Mouse (Mus musculus): ENCODE measurements around the gene Cacng4.

Gene Cacng4

DNA sequence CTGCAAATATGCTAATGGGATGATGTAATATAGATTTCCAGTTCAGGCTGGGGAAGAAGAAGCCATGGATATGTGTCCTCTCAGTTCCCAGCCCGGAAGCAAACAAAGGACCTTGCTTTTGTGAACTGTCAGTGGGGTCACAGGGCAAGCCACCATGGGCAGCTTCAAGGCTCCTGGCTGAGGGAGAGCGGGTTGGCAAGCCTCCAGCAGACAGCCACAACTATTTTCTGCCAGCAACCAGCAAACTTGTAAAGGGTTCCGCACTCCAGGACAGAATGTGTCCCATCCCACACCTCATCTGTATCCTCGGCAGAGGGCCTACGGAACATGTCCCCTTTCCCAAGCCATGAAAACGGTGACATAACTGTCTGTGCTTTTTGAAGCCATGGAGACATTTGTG lies 22.4 kb downstream of the Cacng4 start:
- no peak for DNase-seq (ENCODE audit: low read depth)

- no peak for DNase-seq (ENCODE audit: low read depth)
Measured at GRCm38 (mm10) chr11:107768361-107768760, 26.0 kb downstream of the Cacng4 start.

DNA sequence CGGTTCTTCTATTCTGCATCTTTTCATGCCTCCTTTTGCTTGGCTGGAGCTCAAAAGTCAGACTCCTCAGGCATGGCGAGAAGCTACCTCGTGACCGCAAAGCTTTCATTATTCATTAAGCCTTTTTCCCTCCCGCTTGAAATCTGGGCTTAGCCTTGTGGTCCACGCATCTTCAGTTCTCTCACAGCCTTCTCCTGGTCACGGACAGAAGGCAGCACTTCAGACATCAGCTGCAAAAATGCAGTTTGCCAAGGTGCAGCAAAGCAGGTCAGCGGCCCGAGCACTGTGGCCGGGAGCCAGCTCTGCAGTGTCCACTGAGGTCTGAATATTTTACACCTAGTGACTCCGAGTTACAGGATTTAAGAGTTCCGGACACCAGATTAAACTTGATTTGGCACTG lies 27.4 kb downstream of the Cacng4 start:
- no peak for DNase-seq (ENCODE audit: low read depth)

GRCm38 (mm10) chr11:107762688-107763460 lies 31.5 kb downstream of the Cacng4 start:
- DNase-seq (ENCODE audit: low read depth) = no peak

GRCm38 (mm10) chr11:107761790-107762500 lies 32.4 kb downstream of the Cacng4 start:
- DNase-seq (ENCODE audit: low read depth) = no peak

DNA sequence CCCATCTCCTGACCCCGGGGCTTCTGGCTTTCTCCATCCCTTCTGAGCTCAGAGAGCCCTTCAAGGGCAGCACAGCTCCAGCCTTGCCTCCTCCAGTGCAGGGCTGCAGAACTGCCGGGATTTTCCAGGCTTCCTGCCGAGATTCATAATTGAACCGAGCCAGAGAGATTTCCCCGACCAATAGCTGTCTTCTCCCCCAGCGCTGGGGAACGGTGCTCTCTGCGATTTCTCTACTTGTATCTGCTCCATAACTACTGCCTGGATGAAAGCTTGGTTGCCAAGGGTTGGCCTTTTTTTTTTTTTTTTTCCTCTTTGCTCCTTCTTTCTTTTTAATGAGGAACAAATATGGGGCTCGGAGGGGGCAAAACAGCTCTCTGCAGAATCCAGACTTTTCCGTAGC lies 34.4 kb downstream of the Cacng4 start:
- no peak for DNase-seq (ENCODE audit: low read depth)

DNA sequence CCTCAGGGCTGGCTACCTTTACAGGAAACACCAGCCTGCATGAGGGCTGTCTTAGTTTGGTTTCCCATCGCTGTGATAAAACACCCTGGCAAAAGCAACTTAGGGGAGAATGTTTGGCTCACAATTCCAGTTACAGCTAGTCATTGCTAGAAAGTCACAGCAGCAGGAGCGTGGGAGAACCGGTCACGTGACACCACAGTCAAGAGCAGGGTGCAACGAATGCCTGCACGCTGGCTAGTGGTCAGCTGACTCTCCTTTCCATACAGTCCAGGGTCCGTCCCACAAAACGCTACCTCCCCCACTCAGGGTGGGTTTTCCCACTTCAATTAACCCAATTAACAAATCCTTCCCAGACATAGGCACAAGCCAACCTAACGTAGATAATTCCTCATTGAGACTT lies 34.8 kb downstream of the Cacng4 start:
- DNase-seq (ENCODE audit: low read depth) = no peak

- DNase-seq (ENCODE audit: low read depth) = no peak
Measured at GRCm38 (mm10) chr11:107749114-107749513, 45.2 kb downstream of the Cacng4 start.

DNA sequence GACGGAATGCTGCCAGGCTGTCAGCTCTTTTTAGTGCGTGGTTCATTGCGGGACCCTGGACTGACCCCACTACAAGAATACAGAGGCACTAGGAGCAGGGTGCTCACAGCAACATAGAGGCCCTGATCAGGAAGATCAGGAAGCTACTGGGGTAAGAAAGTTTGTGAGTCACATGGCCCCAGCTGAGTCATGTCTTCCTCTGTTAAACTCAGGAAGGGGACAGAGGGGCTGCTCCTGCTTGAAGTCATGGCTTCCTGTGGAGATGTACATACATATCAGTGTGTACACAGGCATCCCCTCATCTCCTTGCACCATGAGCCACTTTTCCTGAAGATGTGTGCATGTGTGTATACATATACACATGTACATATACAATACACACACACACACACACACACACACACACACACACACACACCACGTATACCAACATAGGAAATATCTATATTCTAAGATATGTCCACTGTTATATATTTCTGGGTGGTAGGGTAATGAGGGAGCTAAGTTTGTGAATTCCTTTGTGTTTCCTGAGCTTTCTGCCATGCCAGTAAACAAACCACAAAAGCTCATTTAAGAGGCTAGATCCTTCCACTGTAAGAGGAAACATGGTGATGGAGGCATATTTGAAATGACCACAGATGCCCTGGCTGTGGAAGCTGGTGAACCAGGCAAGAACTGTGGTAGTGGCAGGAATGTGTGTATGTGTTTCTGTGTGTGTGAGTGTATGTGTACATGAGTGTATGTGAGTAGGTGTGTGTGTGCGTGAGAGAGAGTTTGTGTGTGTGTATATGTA lies 45.9 kb downstream of the Cacng4 start:
- DNase-seq (ENCODE audit: low read depth) = no peak

- no peak for DNase-seq (ENCODE audit: low read depth)
Measured at GRCm38 (mm10) chr11:107743100-107743499, 51.3 kb downstream of the Cacng4 start.

- no peak for DNase-seq (ENCODE audit: low read depth)
Measured at GRCm38 (mm10) chr11:107738418-107739099, 55.8 kb downstream of the Cacng4 start.

DNA sequence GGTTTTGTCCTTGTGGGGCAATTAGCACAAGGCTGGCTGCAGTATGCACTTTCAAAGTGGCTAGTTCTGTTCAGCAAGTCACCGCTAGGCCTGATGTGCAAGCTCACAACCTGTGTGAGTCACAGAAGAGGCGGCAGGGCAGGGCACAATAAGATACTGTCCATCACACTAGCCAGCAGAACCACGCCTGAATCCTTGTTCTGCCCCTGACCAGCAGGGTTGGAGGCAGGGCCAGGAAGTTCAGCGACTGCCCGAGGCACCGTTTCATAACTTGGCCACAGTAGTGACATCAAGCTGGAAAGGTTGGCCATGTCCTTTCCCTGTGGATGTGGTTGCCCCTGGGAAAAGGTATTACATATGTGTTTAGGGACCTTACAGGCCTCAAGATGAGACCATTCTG lies 56.5 kb downstream of the Cacng4 start:
- no peak for DNase-seq (ENCODE audit: low read depth)

- peak; percentile 44 for DNase-seq (ENCODE audit: low read depth)
Measured at GRCm38 (mm10) chr11:107734133-107734532, 60.2 kb downstream of the Cacng4 start.

DNA sequence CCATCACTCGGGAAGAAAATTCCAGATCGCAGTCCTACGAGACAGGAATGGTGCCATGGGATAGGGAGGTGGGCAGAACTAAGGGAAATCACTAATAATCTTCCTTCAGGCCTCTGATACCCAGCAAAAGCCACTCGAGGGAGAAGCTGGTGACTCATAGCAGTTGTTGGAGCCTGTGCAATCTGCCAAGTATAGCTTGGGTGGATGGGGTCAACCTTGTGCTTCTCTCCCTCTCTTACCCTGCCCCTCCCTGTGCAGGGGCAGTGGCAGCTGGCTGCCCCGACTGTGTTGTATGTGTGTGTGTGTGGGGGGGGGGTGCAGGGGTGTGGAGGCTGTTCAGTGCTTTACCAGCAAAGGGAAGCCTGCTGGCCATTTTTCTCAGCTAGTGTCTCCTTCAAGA lies 62.9 kb downstream of the Cacng4 start:
- DNase-seq (ENCODE audit: low read depth) = peak; percentile 76

GRCm38 (mm10) chr11:107730940-107731339 lies 63.4 kb downstream of the Cacng4 start:
- no peak for DNase-seq (ENCODE audit: low read depth)

DNA sequence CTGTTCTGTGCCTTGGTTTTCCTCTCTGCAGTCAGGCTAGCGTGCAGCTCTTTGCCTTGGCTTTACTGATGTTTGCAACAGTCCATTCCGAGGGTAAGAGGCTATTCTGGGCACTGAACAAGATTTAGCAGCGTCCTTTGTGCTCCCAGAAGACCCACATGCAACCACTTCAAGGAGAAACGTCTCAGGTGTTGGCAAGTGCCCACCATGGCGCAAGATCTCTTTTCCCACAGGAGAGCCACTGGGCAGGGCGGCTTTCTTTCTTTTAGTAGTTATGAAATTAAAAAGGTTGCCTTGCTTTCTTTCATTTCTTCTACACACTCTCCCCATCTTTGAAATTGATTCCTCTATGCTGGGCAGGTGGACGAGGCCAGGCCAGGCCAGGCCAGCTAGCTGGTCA lies 65.2 kb downstream of the Cacng4 start:
- no peak for DNase-seq (ENCODE audit: low read depth)

DNA sequence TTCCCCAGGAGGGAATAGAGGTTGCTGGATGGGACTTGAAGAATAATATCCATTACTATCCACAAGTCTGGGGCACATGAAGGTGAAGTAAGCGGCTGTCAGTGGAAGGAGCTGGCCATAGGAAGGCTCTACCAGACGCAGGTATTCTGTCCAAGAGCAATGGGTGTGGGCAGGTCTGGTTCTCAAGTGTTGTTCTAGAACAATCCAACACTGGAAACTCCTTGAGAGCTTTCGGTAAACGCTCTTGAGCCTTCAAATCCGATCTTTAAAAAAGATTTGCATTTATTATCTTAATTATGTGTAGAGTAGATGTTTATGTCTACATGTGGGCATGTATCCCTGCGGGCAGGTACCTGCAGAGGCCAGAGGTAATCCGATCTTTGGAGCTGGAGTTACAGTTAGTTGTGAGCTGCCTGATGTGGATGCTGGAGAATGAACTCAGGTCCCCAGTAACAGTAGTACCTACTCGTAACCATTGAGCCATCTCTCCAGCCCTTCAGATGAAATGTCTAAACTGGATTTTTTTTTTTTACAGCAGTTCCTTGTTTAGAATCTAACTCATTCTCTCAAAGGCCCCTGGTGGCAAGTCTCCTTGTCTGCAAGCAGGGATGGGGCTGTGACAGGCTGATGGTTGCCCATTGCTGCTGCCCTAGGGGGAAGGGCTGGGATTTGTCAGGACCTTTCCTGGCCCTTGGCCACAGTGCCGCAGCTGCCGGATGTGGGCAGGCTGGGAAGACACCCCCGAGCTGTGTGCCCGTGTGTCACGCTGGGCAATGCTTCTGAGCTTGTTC lies 66.1 kb downstream of the Cacng4 start:
- DNase-seq (ENCODE audit: low read depth) = no peak

GRCm38 (mm10) chr11:107724603-107725002 lies 69.8 kb downstream of the Cacng4 start:
- DNase-seq (ENCODE audit: low read depth) = no peak

DNA sequence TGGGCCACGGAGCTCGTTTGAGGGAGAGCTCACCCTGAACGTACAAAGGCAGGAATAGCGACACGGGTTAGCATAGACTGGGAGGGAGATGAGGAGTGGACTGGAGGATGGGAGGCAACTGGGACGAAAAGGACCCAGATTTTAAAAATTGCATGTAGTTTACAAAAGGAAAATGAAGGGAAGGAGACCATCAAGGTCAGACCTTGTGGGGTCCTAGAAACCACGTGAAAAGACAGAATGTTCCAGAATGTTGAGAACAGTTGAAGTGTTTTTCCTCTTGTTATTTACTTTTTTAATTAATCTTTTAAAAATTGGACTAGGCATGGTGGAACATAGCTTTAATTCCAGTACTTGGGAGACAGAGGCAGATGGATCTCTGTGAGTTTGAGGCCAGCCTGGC lies 73.3 kb downstream of the Cacng4 start:
- DNase-seq (ENCODE audit: low read depth) = no peak

GRCm38 (mm10) chr11:107720264-107721021 lies 73.9 kb downstream of the Cacng4 start:
- no peak for DNase-seq (ENCODE audit: low read depth)
